Mouse (Mus musculus) ZHBTc4 (cell line): ENCODE measurements around the gene Gmfg.

Experiments used
- DNase-seq: peaks from one replicate; pipeline ENCODE4 v3.0.0-alpha.2; 2011; ENCODE audit warnings: low read depth, low spot score

Gmfg gene

GRCm38 (mm10) chr7:28437964-28438363 lies 717 bp downstream of the Gmfg start:
- DNase-seq, result no peak

- DNase-seq, result no peak
Measured at GRCm38 (mm10) chr7:28438771-28439170, 1.5 kb downstream of the Gmfg start.

GRCm38 (mm10) chr7:28440739-28441138 lies 3.5 kb downstream of the Gmfg start:
- peak; percentile 84 for DNase-seq

- no peak for DNase-seq
Measured at GRCm38 (mm10) chr7:28441776-28442485, 4.7 kb downstream of the Gmfg start.

- no peak for DNase-seq
Measured at GRCm38 (mm10) chr7:28442688-28443087, 5.4 kb downstream of the Gmfg start.

- DNase-seq, result no peak
Measured at GRCm38 (mm10) chr7:28444344-28444974, 7.2 kb downstream of the Gmfg start.

GRCm38 (mm10) chr7:28446446-28446845 lies 9.2 kb downstream of the Gmfg start:
- DNase-seq, result peak; percentile 77

- DNase-seq, result peak; percentile 94
Measured at GRCm38 (mm10) chr7:28447101-28447830, 10.0 kb downstream of the Gmfg start.

- peak; percentile 81 for DNase-seq
Measured at GRCm38 (mm10) chr7:28447865-28448820, 10.9 kb downstream of the Gmfg start.

GRCm38 (mm10) chr7:28451531-28452360 lies 14.5 kb downstream of the Gmfg start, which contains the start of gene Lrfn1:
Gene Lrfn1, plus strand, starts transcription at chr7:28451980.
- DNase-seq, result peak; percentile 54

GRCm38 (mm10) chr7:28452361-28453005 lies 15.2 kb downstream of the Gmfg start:
- DNase-seq, result no peak

GRCm38 (mm10) chr7:28460361-28460760 lies 23.1 kb downstream of the Gmfg start:
- DNase-seq, result no peak

GRCm38 (mm10) chr7:28462769-28463168 lies 25.5 kb downstream of the Gmfg start:
- DNase-seq, result no peak

GRCm38 (mm10) chr7:28464416-28465212 lies 27.4 kb downstream of the Gmfg start:
- peak; percentile 94 for DNase-seq

GRCm38 (mm10) chr7:28466721-28467212 lies 29.5 kb downstream of the Gmfg start:
- DNase-seq, result no peak

GRCm38 (mm10) chr7:28467213-28467751 lies 30.0 kb downstream of the Gmfg start:
- DNase-seq, result peak; percentile 58

GRCm38 (mm10) chr7:28476191-28476590 lies 38.9 kb downstream of the Gmfg start:
- no peak for DNase-seq

GRCm38 (mm10) chr7:28477363-28477762 lies 40.1 kb downstream of the Gmfg start:
- DNase-seq, result no peak

GRCm38 (mm10) chr7:28478854-28479253 lies 41.6 kb downstream of the Gmfg start:
- peak; percentile 81 for DNase-seq
